Mouse (Mus musculus) MEL (cell line): ENCODE results near the gene Obox6. TPM values are rescaled to one million over a fixed set of nuclear protein-coding genes. Genes with fewer than 3 reads are reported as not detected.
A peak's percentile ranks its signal among the peaks of the same experiment; 100 is the strongest.

Source experiments
- DNase-seq: peaks from one replicate; pipeline ENCODE4 v3.0.0; 2011; ENCODE audit warnings: low read depth, low spot score
- H3K27ac ChIP-seq: 2 replicates; pipeline ENCODE4 v1.5.1; 2012; ENCODE audit warnings: low read depth, mild to moderate bottlenecking, control low read depth, low read length, moderate library complexity; ENCODE audit not compliant: control insufficient read depth
- H3K27me3 ChIP-seq, 2 experiments: fragments of 150-350 bp in 1 of 2; sonication (generic) in 1 of 2; 2 replicates each; pipeline ENCODE4 v1.6.1; 2012; ENCODE audit warnings: low read length in 2 of 2, mild to moderate bottlenecking in 2 of 2, improper control_type of control experiment in 1 of 2, moderate library complexity in 1 of 2; ENCODE audit not compliant: insufficient read depth in 2 of 2, control insufficient read depth in 1 of 2
- H3K36me3 ChIP-seq, 2 experiments: 2 replicates each; pipeline ENCODE4 v1.6.1; 2012 to 2014; ENCODE audit warnings: low read length in 2 of 2, improper control_type of control experiment in 1 of 2, inconsistent platforms in 1 of 2, mild to moderate bottlenecking in 1 of 2; ENCODE audit not compliant: insufficient read depth in 2 of 2, control insufficient read depth in 1 of 2
- H3K4me1 ChIP-seq, 2 experiments: fragments of 150-350 bp in 1 of 2; sonication (generic) in 1 of 2; 2 replicates each; pipeline ENCODE4 v1.6.1; 2012; ENCODE audit warnings: low read length in 2 of 2, improper control_type of control experiment in 1 of 2, mild to moderate bottlenecking in 1 of 2; ENCODE audit not compliant: insufficient read depth in 2 of 2, control insufficient read depth in 1 of 2
- H3K4me3 ChIP-seq, 2 experiments: fragments of 150-350 bp in 1 of 2; sonication (generic) in 1 of 2; 2 replicates each; pipeline ENCODE4 v1.5.1; 2012; ENCODE audit warnings: low read depth in 2 of 2, low read length in 2 of 2, mild to moderate bottlenecking in 2 of 2, moderate library complexity in 2 of 2, control low read depth in 1 of 2, improper control_type of control experiment in 1 of 2; ENCODE audit not compliant: control insufficient read depth in 1 of 2, insufficient read depth in 1 of 2
- H3K79me2 ChIP-seq: 2 replicates; pipeline ENCODE4 v1.6.1; 2012; ENCODE audit warnings: mild to moderate bottlenecking, low read length, moderate library complexity; ENCODE audit not compliant: control insufficient read depth, poor library complexity, insufficient read depth
- H3K9ac ChIP-seq: 2 replicates; pipeline ENCODE4 v1.6.1; 2012; ENCODE audit warnings: low read depth, mild to moderate bottlenecking, control low read depth, low read length, moderate library complexity; ENCODE audit not compliant: control insufficient read depth, poor library complexity, severe bottlenecking
- H3K9me3 ChIP-seq: fragments of 150-350 bp; sonication (generic); replicated peaks from 2 replicates; pipeline ENCODE4 v1.6.1; 2012; ENCODE audit warnings: mild to moderate bottlenecking, low read length, improper control_type of control experiment, moderate library complexity; ENCODE audit not compliant: insufficient read depth
- CTCF ChIP-seq, 3 experiments: IDR thresholded peaks in 2 of 3; conservative IDR thresholded peaks in 1 of 3; 2 replicates each; pipeline ENCODE4 v1.5.1; 2011 to 2012; ENCODE audit warnings: low read length in 3 of 3, low read depth in 2 of 3, mild to moderate bottlenecking in 2 of 3, improper control_type of control experiment in 1 of 3, inconsistent platforms in 1 of 3, mixed read lengths in 1 of 3, moderate library complexity in 1 of 3; ENCODE audit not compliant: control insufficient read depth in 1 of 3, insufficient read depth in 1 of 3, poor library complexity in 1 of 3, severe bottlenecking in 1 of 3
- GABPA ChIP-seq: IDR thresholded peaks from 2 replicates; pipeline ENCODE4 v1.6.1; 2012; ENCODE audit warnings: low read depth, mild to moderate bottlenecking, inconsistent platforms, low read length, improper control_type of control experiment, moderate library complexity
- GATA1 ChIP-seq: IDR thresholded peaks from 2 replicates; pipeline ENCODE4 v1.6.1; 2011; ENCODE audit warnings: low read depth, low read length, improper control_type of control experiment
- MAFK ChIP-seq: IDR thresholded peaks from 2 replicates; pipeline ENCODE4 v1.6.1; 2011; ENCODE audit warnings: low read depth, mild to moderate bottlenecking, low read length, improper control_type of control experiment, borderline replicate concordance
- MEF2A ChIP-seq: IDR thresholded peaks from 2 replicates; pipeline ENCODE4 v1.6.1; 2014; ENCODE audit warnings: low read depth, mild to moderate bottlenecking, inconsistent platforms, low read length, improper control_type of control experiment; ENCODE audit not compliant: poor library complexity, insufficient replicate concordance, severe bottlenecking; ENCODE audit errors: extremely low read depth
- NELFE ChIP-seq: IDR thresholded peaks from 2 replicates; pipeline ENCODE4 v1.6.1; 2011; ENCODE audit warnings: low read depth, low read length, improper control_type of control experiment
- POLR2AphosphoS2 ChIP-seq: IDR thresholded peaks from 2 replicates; pipeline ENCODE4 v1.6.1; 2011; ENCODE audit warnings: low read length, improper control_type of control experiment
- RAD21 ChIP-seq: IDR thresholded peaks from 2 replicates; pipeline ENCODE4 v1.6.1; 2011; ENCODE audit warnings: mild to moderate bottlenecking, low read depth, low read length, improper control_type of control experiment
- SMC3 ChIP-seq: IDR thresholded peaks from 2 replicates; pipeline ENCODE4 v1.6.1; 2011; ENCODE audit warnings: low read depth, low read length, improper control_type of control experiment
- TAL1 ChIP-seq: IDR thresholded peaks from 2 replicates; pipeline ENCODE4 v1.6.1; 2012; ENCODE audit warnings: mild to moderate bottlenecking, inconsistent platforms, low read length, moderate library complexity, mixed read lengths
- UBTF ChIP-seq: IDR thresholded peaks from 2 replicates; pipeline ENCODE4 v1.6.1; 2012; ENCODE audit warnings: low read depth, mild to moderate bottlenecking, inconsistent platforms, low read length, improper control_type of control experiment, moderate library complexity, borderline replicate concordance; ENCODE audit not compliant: insufficient read depth
- ZC3H11A ChIP-seq: IDR thresholded peaks from 2 replicates; pipeline ENCODE4 v1.6.1; 2012; ENCODE audit warnings: low read depth, mild to moderate bottlenecking, inconsistent platforms, low read length, improper control_type of control experiment
- polyA plus RNA-seq, 2 experiments: library from polyadenylated mRNA; stranded (reverse) in 1 of 2; unstranded in 1 of 2; fragments of >175 nt in 1 of 2; fragments of >200 nt in 1 of 2; gene quantifications; 2 replicates each; pipeline versions ENCODE4 v1.2.1 to v1.2.4; 2012; ENCODE audit warnings: low replicate concordance in 2 of 2, low read depth in 1 of 2; ENCODE audit not compliant: insufficient read length in 2 of 2, insufficient read depth in 1 of 2, missing spikeins in 1 of 2
- total RNA-seq: library from RNA; depleted of rRNA; stranded (reverse); fragments of 300-350 nt; gene quantifications from 2 replicates; pipeline ENCODE4 v1.2.3, GENCODE M21; 2012; rRNA removed

The Obox6 gene
- total and polyA plus RNA-seq, 3 experiments: not detected

GRCm38 (mm10) chr7:15859657-15860056 lies 20.2 kb upstream of the Obox6 start:
- no peak for DNase-seq
- TF ChIP-seq UBTF: no peak
- no peak for TF ChIP-seq POLR2AphosphoS2
- TF ChIP-seq GABPA: no peak
- no peak for TF ChIP-seq TAL1
- TF ChIP-seq MAFK: no peak
- peak; percentile 48 for TF ChIP-seq RAD21
- peak; percentile 52 for TF ChIP-seq SMC3
- no peak for TF ChIP-seq GATA1
- 0 out of 2 replicates have a peak, but pooled peaks have one; percentile 7 for TF ChIP-seq ZC3H11A
- TF ChIP-seq NELFE: no peak
- peak in 2 of 3 experiments; percentile 46 to 48; a peak in 4 of 6 replicates for TF ChIP-seq CTCF (IDR thresholded peaks at IDR 0.05 in 2 of 3, conservative IDR thresholded peaks at IDR 0.05 in 1 of 3; ENCODE audit: control insufficient read depth in 1 of 3, insufficient read depth in 1 of 3, low read depth in 2 of 3, low read length in 3 of 3, poor library complexity in 1 of 3, severe bottlenecking in 1 of 3)
- TF ChIP-seq MEF2A: no peak
- H3K27me3 ChIP-seq: no peaks in the 10 kb centered on the region

More at GRCm38 (mm10) chr7:15859657-15860056, 20.2 kb upstream of the Obox6 start:
- H3K36me3 ChIP-seq: no peaks in the 10 kb centered on the region
- H3K27ac ChIP-seq: no peak overlapping the region
- no peaks in the 10 kb centered on the region for H3K9me3 ChIP-seq
- no peaks in the 10 kb centered on the region for H3K79me2 ChIP-seq
- no peak overlapping the region for H3K9ac ChIP-seq
- no peak overlapping the region for H3K4me3 ChIP-seq
- H3K4me1 ChIP-seq: no peaks in the 10 kb centered on the region

Other genes starting within 250 kb of the Obox6 start
- not detected in 2 replicates for gene Obox3, start 199.8 kb downstream of the Obox6 start, total RNA-seq
- gene Obox3, start 199.8 kb downstream of the Obox6 start, polyA plus RNA-seq: not detected
- not detected in 2 replicates for gene Obox5, start 89.5 kb downstream of the Obox6 start, total RNA-seq
- gene Obox5, start 89.5 kb downstream of the Obox6 start, polyA plus RNA-seq: not detected
- not detected in 2 replicates for gene Crx, start 40.3 kb upstream of the Obox6 start, total RNA-seq
- not detected for gene Crx, start 40.3 kb upstream of the Obox6 start, polyA plus RNA-seq
- not detected in 2 replicates for gene Crxos, start 42.9 kb upstream of the Obox6 start, total RNA-seq
- under 1 TPM in 1 of 2 experiments, not detected in 1; 0.10 TPM for gene Crxos, start 42.9 kb upstream of the Obox6 start, polyA plus RNA-seq
- 13.1 and 15.8 TPM in 2 replicates for gene Selenow, start 82.7 kb upstream of the Obox6 start, total RNA-seq
- 10 to 100 TPM in 1 of 2 experiments, not detected in 1; 71.2 TPM for gene Selenow, start 82.7 kb upstream of the Obox6 start, polyA plus RNA-seq
- gene Nop53, start 106.4 kb upstream of the Obox6 start, total RNA-seq: 310 and 359 TPM in 2 replicates
- gene Nop53, start 106.4 kb upstream of the Obox6 start, polyA plus RNA-seq: 100 to 1,000 TPM in 1 of 2 experiments, not detected in 1; 482 TPM
- gene Ehd2, start 127.9 kb upstream of the Obox6 start, total RNA-seq: 2.5 and 3.2 TPM in 2 replicates
- 1 to 10 TPM in 1 of 2 experiments, not detected in 1; 6.2 TPM for gene Ehd2, start 127.9 kb upstream of the Obox6 start, polyA plus RNA-seq
- 0.81 and 1.5 TPM in 2 replicates for gene Bicra, start 208.2 kb upstream of the Obox6 start, total RNA-seq
- 10 to 100 TPM in 1 of 2 experiments, not detected in 1; 14.1 TPM for gene Bicra, start 208.2 kb upstream of the Obox6 start, polyA plus RNA-seq
- gene Zfp541, start 222.1 kb upstream of the Obox6 start, total RNA-seq: not detected in 2 replicates
- gene Zfp541, start 222.1 kb upstream of the Obox6 start, polyA plus RNA-seq: under 1 TPM in 1 of 2 experiments, not detected in 1; 0.01 TPM